Comparison of ENCODE assay signal across 7 mouse cellular contexts in genomic region chr3:130760711-130761435, GRCm38 (mm10). TPM values are rescaled to one million over a fixed set of nuclear protein-coding genes. Genes with fewer than 3 reads are reported as not detected.
A peak's percentile ranks its signal among the peaks of the same experiment; 100 is the strongest.
DNase-seq lines count a peak whose midpoint lies in the region; ATAC-seq and TF ChIP-seq lines count a peak whose summit lies in the region.

No protein-coding gene starts in this region.

- peak; percentile 74; the same call in 1 of the 2 replicates for ATAC-seq in frontal cortex, adult (ENCODE audit: low TSS enrichment)

- H3K27ac ChIP-seq in bone marrow macrophage, adult 2 months (ENCODE audit: insufficient read depth, low read depth, low read length), result no peak overlapping the region
- no peak overlapping the region for H3K27ac ChIP-seq in layer of hippocampus, adult 2 months

- no peak for TF ChIP-seq POLR2A in bone marrow macrophage, adult 2 months (IDR thresholded peaks at IDR 0.05; ENCODE audit: borderline replicate concordance, low read depth, low read length)

- DNase-seq in urinary bladder, postnatal 36 days (ENCODE audit: low spot score in 2 of 2), result peak; percentile 31 to 35
- no peak for DNase-seq in urinary bladder, postnatal 4 days (ENCODE audit: low spot score in 2 of 2)
- DNase-seq in layer of hippocampus, adult 2 months (ENCODE audit: low spot score in 2 of 2), result peak; percentile 23 to 74
- peak; percentile 60 for DNase-seq in lung, postnatal 25 days (ENCODE audit: low spot score)
- DNase-seq in right cerebral cortex, postnatal 25 days, result peak; percentile 26

- no peak overlapping the region for H3K4me3 ChIP-seq in bone marrow macrophage, adult 2 months (ENCODE audit: insufficient read depth, low read length)
- no peak overlapping the region for H3K4me3 ChIP-seq in layer of hippocampus, adult 2 months

- TF ChIP-seq CTCF in bone marrow macrophage, adult 2 months (IDR thresholded peaks at IDR 0.05; ENCODE audit: low read depth, low read length), result peak; percentile 66
- peak; percentile 91 for TF ChIP-seq CTCF in layer of hippocampus, adult 2 months (conservative IDR thresholded peaks at IDR 0.05)

- H3K4me1 ChIP-seq in bone marrow macrophage, adult 2 months (ENCODE audit: control insufficient read depth, insufficient read depth, low read length), result no peaks in the 10 kb centered on the region

RNA-seq across cellular contexts. Expression of gene Rpl34, which starts 30.7 kb away (rescaled TPM):
- 1,114 and 1,261 TPM in 2 replicates for polyA plus RNA-seq in bone marrow macrophage, adult 2 months (2012; ENCODE audit: insufficient read depth, insufficient read length, missing spikeins)
- 100 to 1,000 TPM; 341 to 352 TPM for total RNA-seq in layer of hippocampus, adult 2 months (2021)

RNA-seq across cellular contexts. Expression of gene Ostc, which starts 51.6 kb away (rescaled TPM):
- 97.7 and 104 TPM in 2 replicates for polyA plus RNA-seq in bone marrow macrophage, adult 2 months (2012; ENCODE audit: insufficient read depth, insufficient read length, missing spikeins)
- total RNA-seq in layer of hippocampus, adult 2 months (2021), result 10 to 100 TPM; 61.8 to 63.1 TPM

Comparison
In these comparisons a context has a peak if more than half of its experiments do, and no peak if none do; other contexts are left out.
1. DNase-seq: peak in urinary bladder, postnatal 36 days (2 of 2), layer of hippocampus, adult 2 months (2 of 2), lung, postnatal 25 days (single experiment) and right cerebral cortex, postnatal 25 days (single experiment); none in urinary bladder, postnatal 4 days (0 of 2).